Mouse (Mus musculus): ENCODE results near the gene Ltbp3. TPM values are rescaled to one million over a fixed set of nuclear protein-coding genes. Genes with fewer than 3 reads are reported as not detected.
A peak's percentile ranks its signal among the peaks of the same experiment; 100 is the strongest.

Ltbp3 gene
- polyA plus RNA-seq, 1 experiment: 236 TPM

- TF ChIP-seq CTCF (IDR thresholded peaks at IDR 0.05; ENCODE audit: insufficient read depth, low read length) (no peak), POLR2A (IDR thresholded peaks at IDR 0.05; ENCODE audit: borderline replicate concordance, extremely low read depth, low read depth, low read length) (no peak)
- DNase-seq: no peak
- H3K4me3 ChIP-seq (replicated peaks; ENCODE audit: extremely low read depth, low read depth, low read length): no peak overlapping the region
- peaks cover 22% of the 10 kb centered on the region for H3K4me1 ChIP-seq (ENCODE audit: control insufficient read depth, insufficient read depth, low read length)
- WGBS: 88% methylated on average over 7 of the region's 7 CpGs
These were observed 17.8 kb upstream of the Ltbp3 start for GRCm38 (mm10) chr19:5722848-5723425.

GRCm38 (mm10) chr19:5723934-5724548 is 16.7 kb upstream of the Ltbp3 start:
- WGBS: 41% methylated on average over 4 of the region's 4 CpGs
- H3K4me1 ChIP-seq (ENCODE audit: control insufficient read depth, insufficient read depth, low read length): peaks cover 29% of the 10 kb centered on the region
- DNase-seq: no peak
- peak overlapping the region; percentile 79 for H3K4me3 ChIP-seq (replicated peaks; ENCODE audit: extremely low read depth, low read depth, low read length)
- no peak for TF ChIP-seq CTCF (IDR thresholded peaks at IDR 0.05; ENCODE audit: insufficient read depth, low read length)
- TF ChIP-seq POLR2A (IDR thresholded peaks at IDR 0.05; ENCODE audit: borderline replicate concordance, extremely low read depth, low read depth, low read length): no peak

- Histone ChIP-seq H3K4me1 (ENCODE audit: control insufficient read depth, insufficient read depth, low read length) (peaks cover 29% of the 10 kb centered on the region), H3K4me3 (replicated peaks; ENCODE audit: extremely low read depth, low read depth, low read length) (peak overlapping the region; percentile 79)
- peak; percentile 68 for DNase-seq
- TF ChIP-seq POLR2A (IDR thresholded peaks at IDR 0.05; ENCODE audit: borderline replicate concordance, extremely low read depth, low read depth, low read length) (peak; percentile 64; the same call in 1 of the 2 replicates), CTCF (IDR thresholded peaks at IDR 0.05; ENCODE audit: insufficient read depth, low read length) (no peak)
- 19% methylated on average over 7 of the region's 7 CpGs for WGBS
These were observed 16.2 kb upstream of the Ltbp3 start for GRCm38 (mm10) chr19:5724549-5724941.

GRCm38 (mm10) chr19:5725029-5725707 is 15.5 kb upstream of the Ltbp3 start:
- WGBS: 31% methylated on average over 12 of the region's 12 CpGs
- no peak for DNase-seq

GRCm38 (mm10) chr19:5725767-5726515 is 14.8 kb upstream of the Ltbp3 start, which contains the start of gene Ehbp1l1:
Ehbp1l1 (minus strand) TSS chr19:5726317.
- peaks cover 31% of the 10 kb centered on the region for H3K4me1 ChIP-seq (ENCODE audit: control insufficient read depth, insufficient read depth, low read length)
- TF ChIP-seq POLR2A (IDR thresholded peaks at IDR 0.05; ENCODE audit: borderline replicate concordance, extremely low read depth, low read depth, low read length) (peak; percentile 41; the same call in 1 of the 2 replicates), CTCF (IDR thresholded peaks at IDR 0.05; ENCODE audit: insufficient read depth, low read length) (no peak)
- peak; percentile 74 for DNase-seq
- 2% methylated on average over 49 of the region's 49 CpGs for WGBS
- peak within 1 kb of the TSS; percentile 79 for H3K4me3 ChIP-seq (replicated peaks; ENCODE audit: extremely low read depth, low read depth, low read length)

More at GRCm38 (mm10) chr19:5725029-5725707, 15.5 kb upstream of the Ltbp3 start:
- Histone ChIP-seq H3K4me1 (ENCODE audit: control insufficient read depth, insufficient read depth, low read length) (peaks cover 29% of the 10 kb centered on the region), H3K4me3 (replicated peaks; ENCODE audit: extremely low read depth, low read depth, low read length) (peak overlapping the region; percentile 79)
- no peak for TF ChIP-seq CTCF (IDR thresholded peaks at IDR 0.05; ENCODE audit: insufficient read depth, low read length)
- no peak for TF ChIP-seq POLR2A (IDR thresholded peaks at IDR 0.05; ENCODE audit: borderline replicate concordance, extremely low read depth, low read depth, low read length)

GRCm38 (mm10) chr19:5726961-5727578 is 13.6 kb upstream of the Ltbp3 start:
- H3K4me3 ChIP-seq (replicated peaks; ENCODE audit: extremely low read depth, low read depth, low read length): peak overlapping the region; percentile 46

GRCm38 (mm10) chr19:5727701-5728100 is 13.0 kb upstream of the Ltbp3 start:
- peaks cover 34% of the 10 kb centered on the region for H3K4me1 ChIP-seq (ENCODE audit: control insufficient read depth, insufficient read depth, low read length)
- peak; percentile 90 for DNase-seq
- WGBS: 1% methylated on average over 14 of the region's 14 CpGs
- TF ChIP-seq CTCF (IDR thresholded peaks at IDR 0.05; ENCODE audit: insufficient read depth, low read length): peak; percentile 93
- no peak for TF ChIP-seq POLR2A (IDR thresholded peaks at IDR 0.05; ENCODE audit: borderline replicate concordance, extremely low read depth, low read depth, low read length)
- H3K4me3 ChIP-seq (replicated peaks; ENCODE audit: extremely low read depth, low read depth, low read length): peak overlapping the region; percentile 46

More at GRCm38 (mm10) chr19:5726961-5727578, 13.6 kb upstream of the Ltbp3 start:
- no peak for TF ChIP-seq POLR2A (IDR thresholded peaks at IDR 0.05; ENCODE audit: borderline replicate concordance, extremely low read depth, low read depth, low read length)
- TF ChIP-seq CTCF (IDR thresholded peaks at IDR 0.05; ENCODE audit: insufficient read depth, low read length): no peak
- DNase-seq: no peak
- 37% methylated on average over 15 of the region's 15 CpGs for WGBS
- peaks cover 34% of the 10 kb centered on the region for H3K4me1 ChIP-seq (ENCODE audit: control insufficient read depth, insufficient read depth, low read length)

- DNase-seq: no peak
- peak overlapping the region; percentile 87 for H3K4me3 ChIP-seq (replicated peaks; ENCODE audit: extremely low read depth, low read depth, low read length)
- WGBS: 4% methylated on average over 37 of the region's 37 CpGs
- TF ChIP-seq POLR2A (IDR thresholded peaks at IDR 0.05; ENCODE audit: borderline replicate concordance, extremely low read depth, low read depth, low read length) (0 out of 2 replicates have a peak, but pooled peaks have one; percentile 7), CTCF (IDR thresholded peaks at IDR 0.05; ENCODE audit: insufficient read depth, low read length) (no peak)
- H3K4me1 ChIP-seq (ENCODE audit: control insufficient read depth, insufficient read depth, low read length): peaks cover 32% of the 10 kb centered on the region
These were observed 11.9 kb upstream of the Ltbp3 start for GRCm38 (mm10) chr19:5728631-5729443.
